Mouse (Mus musculus) CH12.LX (cell line): ENCODE results near the gene Gpx5. TPM values are rescaled to one million over a fixed set of nuclear protein-coding genes. Genes with fewer than 3 reads are reported as not detected.

Experiments
- DNase-seq: peaks from one replicate; pipeline ENCODE4 v3.0.0-alpha.2; 2013; ENCODE audit errors: extremely low read depth
- H3K27ac ChIP-seq: 2 replicates; pipeline ENCODE4 v1.5.1; 2012; ENCODE audit warnings: low read depth, mild to moderate bottlenecking, control low read depth, moderate library complexity; ENCODE audit not compliant: insufficient read depth
- H3K27me3 ChIP-seq: replicated peaks from 2 replicates; pipeline ENCODE3; 2012; ENCODE audit warnings: inconsistent platforms
- H3K36me3 ChIP-seq, 2 experiments: replicated peaks in 1 of 2; 2 replicates each; pipeline versions ENCODE3 to v1.6.1; 2012; ENCODE audit warnings: inconsistent platforms in 1 of 2, low read length in 1 of 2, mild to moderate bottlenecking in 1 of 2, mixed read lengths in 1 of 2, moderate library complexity in 1 of 2; ENCODE audit not compliant: control insufficient read depth in 1 of 2, insufficient read depth in 1 of 2
- H3K4me1 ChIP-seq, 2 experiments: 2 replicates each; pipeline ENCODE4 v1.6.1; 2012; ENCODE audit warnings: inconsistent platforms in 1 of 2, moderate library complexity in 1 of 2; ENCODE audit not compliant: insufficient read depth in 2 of 2, control insufficient read depth in 1 of 2
- H3K4me2 ChIP-seq: 2 replicates; pipeline ENCODE4 v1.6.1; 2012; ENCODE audit warnings: low read depth, mild to moderate bottlenecking, control low read depth; ENCODE audit not compliant: poor library complexity, insufficient read depth, severe bottlenecking
- H3K4me3 ChIP-seq, 3 experiments: fragments of 150-350 bp in 1 of 3; sonication (generic) in 1 of 3; replicated peaks in 1 of 3; 2 replicates each; pipeline versions ENCODE3 to v1.5.1; 2011 to 2012; ENCODE audit warnings: low read depth in 2 of 3, low read length in 2 of 3, mild to moderate bottlenecking in 2 of 3, moderate library complexity in 2 of 3, control low read depth in 1 of 3, improper control_type of control experiment in 1 of 3, inconsistent platforms in 1 of 3, mixed read lengths in 1 of 3; ENCODE audit not compliant: poor library complexity in 1 of 3
- H3K79me2 ChIP-seq: replicated peaks from 2 replicates; pipeline ENCODE4 v1.6.1; 2012; ENCODE audit warnings: mild to moderate bottlenecking, moderate library complexity; ENCODE audit not compliant: control insufficient read depth, poor library complexity, insufficient read depth, severe bottlenecking; ENCODE audit errors: extremely low read depth
- H3K9ac ChIP-seq: 2 replicates; pipeline ENCODE4 v1.6.1; 2012; ENCODE audit warnings: low read depth, mild to moderate bottlenecking, control low read depth, moderate library complexity; ENCODE audit not compliant: insufficient read depth
- H3K9me3 ChIP-seq: replicated peaks from 2 replicates; pipeline ENCODE3; 2012; ENCODE audit warnings: low read length, inconsistent platforms, mixed read lengths
- BHLHE40 ChIP-seq: IDR thresholded peaks from 2 replicates; pipeline ENCODE4 v1.6.1; 2011; ENCODE audit warnings: mild to moderate bottlenecking, low read depth, low read length, improper control_type of control experiment
- CHD1 ChIP-seq: IDR thresholded peaks from 2 replicates; pipeline ENCODE4 v1.6.1; 2012; ENCODE audit warnings: low read depth, low read length, improper control_type of control experiment, inconsistent platforms
- CHD2 ChIP-seq: IDR thresholded peaks from 2 replicates; pipeline ENCODE4 v1.6.1; 2011; ENCODE audit warnings: low read length, improper control_type of control experiment
- CTCF ChIP-seq, 2 experiments: IDR thresholded peaks in 1 of 2; conservative IDR thresholded peaks in 1 of 2; 2 replicates each; pipeline ENCODE4 v1.5.1; 2011 to 2012; ENCODE audit warnings: low read depth in 2 of 2, low read length in 2 of 2, improper control_type of control experiment in 1 of 2, inconsistent platforms in 1 of 2, mild to moderate bottlenecking in 1 of 2, moderate library complexity in 1 of 2
- E2F4 ChIP-seq: IDR thresholded peaks from 2 replicates; pipeline ENCODE4 v1.6.1; 2011; ENCODE audit warnings: low read depth, low read length, improper control_type of control experiment; ENCODE audit not compliant: insufficient replicate concordance
- ELF1 ChIP-seq: IDR thresholded peaks from 2 replicates; pipeline ENCODE4 v1.6.1; 2014; ENCODE audit warnings: low read depth, mild to moderate bottlenecking, inconsistent platforms, low read length, improper control_type of control experiment
- EP300 ChIP-seq: IDR thresholded peaks from 2 replicates; pipeline ENCODE4 v1.6.1; 2011; ENCODE audit warnings: low read length, improper control_type of control experiment
- ETS1 ChIP-seq: conservative IDR thresholded peaks from 2 replicates; pipeline ENCODE4 v1.6.1; 2012; ENCODE audit warnings: low read depth, mild to moderate bottlenecking, inconsistent platforms, low read length, improper control_type of control experiment, moderate library complexity
- GABPA ChIP-seq: IDR thresholded peaks from 2 replicates; pipeline ENCODE4 v1.6.1; 2012; ENCODE audit warnings: low read depth, low read length, improper control_type of control experiment, inconsistent platforms; ENCODE audit not compliant: insufficient replicate concordance
- HCFC1 ChIP-seq: IDR thresholded peaks from 2 replicates; pipeline ENCODE4 v1.6.1; 2012; ENCODE audit warnings: low read depth, mild to moderate bottlenecking, inconsistent platforms, low read length, improper control_type of control experiment
- IRF4 ChIP-seq: IDR thresholded peaks from 2 replicates; pipeline ENCODE4 v1.6.1; 2014; ENCODE audit warnings: low read depth, mild to moderate bottlenecking, inconsistent platforms, low read length, improper control_type of control experiment
- JUN ChIP-seq: IDR thresholded peaks from 2 replicates; pipeline ENCODE4 v1.6.1; 2011; ENCODE audit warnings: low read depth, mild to moderate bottlenecking, low read length, improper control_type of control experiment, moderate library complexity; ENCODE audit not compliant: insufficient read depth
- JUND ChIP-seq: conservative IDR thresholded peaks from 2 replicates; pipeline ENCODE4 v1.6.1; 2011; ENCODE audit warnings: low read depth, low read length, improper control_type of control experiment
- MAFK ChIP-seq: IDR thresholded peaks from 2 replicates; pipeline ENCODE4 v1.6.1; 2011; ENCODE audit warnings: low read length, improper control_type of control experiment; ENCODE audit not compliant: insufficient replicate concordance
- MXI1 ChIP-seq: IDR thresholded peaks from 2 replicates; pipeline ENCODE4 v1.6.1; 2011; ENCODE audit warnings: mild to moderate bottlenecking, low read depth, low read length, improper control_type of control experiment
- MYC ChIP-seq: IDR thresholded peaks from 2 replicates; pipeline ENCODE4 v1.6.1; 2011; ENCODE audit warnings: low read depth, mild to moderate bottlenecking, improper control_type of control experiment, low read length
- NELFE ChIP-seq: IDR thresholded peaks from 2 replicates; pipeline ENCODE4 v1.6.1; 2011; ENCODE audit warnings: low read depth, low read length, improper control_type of control experiment
- NRF1 ChIP-seq: IDR thresholded peaks from 2 replicates; pipeline ENCODE4 v1.6.1; 2014; ENCODE audit warnings: low read depth, mild to moderate bottlenecking, inconsistent platforms, low read length, improper control_type of control experiment, moderate library complexity
- PAX5 ChIP-seq: IDR thresholded peaks from 2 replicates; pipeline ENCODE4 v1.6.1; 2012; ENCODE audit warnings: low read length, inconsistent platforms, mixed read lengths
- POLR2AphosphoS2 ChIP-seq: IDR thresholded peaks from 2 replicates; pipeline ENCODE4 v1.6.1; 2011; ENCODE audit warnings: low read depth, low read length, improper control_type of control experiment
- RAD21 ChIP-seq: IDR thresholded peaks from 2 replicates; pipeline ENCODE4 v1.6.1; 2011; ENCODE audit warnings: low read depth, mild to moderate bottlenecking, low read length, improper control_type of control experiment, moderate library complexity
- RCOR1 ChIP-seq: conservative IDR thresholded peaks from 2 replicates; pipeline ENCODE4 v1.6.1; 2012; ENCODE audit warnings: low read depth, mild to moderate bottlenecking, inconsistent platforms, low read length, improper control_type of control experiment
- SMC3 ChIP-seq: IDR thresholded peaks from 2 replicates; pipeline ENCODE4 v1.6.1; 2011; ENCODE audit warnings: low read depth, low read length, improper control_type of control experiment
- TBP ChIP-seq: conservative IDR thresholded peaks from 2 replicates; pipeline ENCODE4 v1.6.1; 2011; ENCODE audit warnings: low read depth, low read length, improper control_type of control experiment
- UBTF ChIP-seq: IDR thresholded peaks from 2 replicates; pipeline ENCODE4 v1.6.1; 2012; ENCODE audit warnings: low read depth, mild to moderate bottlenecking, inconsistent platforms, low read length, improper control_type of control experiment, moderate library complexity
- USF1 ChIP-seq: IDR thresholded peaks from 2 replicates; pipeline ENCODE4 v1.6.1; 2014; ENCODE audit warnings: low read depth, mild to moderate bottlenecking, inconsistent platforms, low read length, improper control_type of control experiment
- USF2 ChIP-seq: conservative IDR thresholded peaks from 2 replicates; pipeline ENCODE4 v1.6.1; 2011; ENCODE audit warnings: low read depth, low read length, improper control_type of control experiment
- ZC3H11A ChIP-seq: IDR thresholded peaks from 2 replicates; pipeline ENCODE4 v1.6.1; 2012; ENCODE audit warnings: low read depth, mild to moderate bottlenecking, inconsistent platforms, low read length, improper control_type of control experiment
- ZMIZ1 ChIP-seq: IDR thresholded peaks from 2 replicates; pipeline ENCODE4 v1.6.1; 2012; ENCODE audit warnings: low read depth, mild to moderate bottlenecking, inconsistent platforms, low read length, improper control_type of control experiment
- ZNF384 ChIP-seq: IDR thresholded peaks from 2 replicates; pipeline ENCODE4 v1.6.1; 2012; ENCODE audit warnings: low read depth, low read length, improper control_type of control experiment, inconsistent platforms
- dilution Hi-C: fragments of 300-500 bp; cut with MboI; formaldehyde crosslinking; loops from 2 replicates; pipeline ENCODE4 v1.14.3; 2020; ENCODE audit warnings: low sequenced_read_pairs; ENCODE audit not compliant: extremely low pct_unique_long_range_greater_than_20kb, extremely low pct_ligation_motif_present
- in situ Hi-C: fragments of 300-500 bp; cut with MboI; formaldehyde crosslinking; loops from 3 replicates; pipeline ENCODE4 v1.14.3; 2019; ENCODE audit warnings: low sequenced_read_pairs, low pct_ligation_motif_present, low pct_unique_long_range_greater_than_20kb, mixed read lengths
- polyA plus RNA-seq: library from polyadenylated mRNA; unstranded; fragments of >175 nt; gene quantifications from 2 replicates; pipeline ENCODE4 v1.2.1, GENCODE M21; 2012; ENCODE audit warnings: low read depth; ENCODE audit not compliant: insufficient read length
- total RNA-seq, 2 experiments: library from RNA; depleted of rRNA; stranded (reverse); fragments of 300-350 nt in 1 of 2; fragments of >200 nt in 1 of 2; gene quantifications; 2 replicates each; pipeline ENCODE4 v1.2.3; 2012 to 2014

Gpx5 gene
- total and polyA plus RNA-seq, 3 experiments, result not detected

- TF ChIP-seq E2F4 (peak; percentile 92), ELF1 (peak; percentile 96), EP300 (peak; percentile 53; the same call in 1 of the 2 replicates), MAFK (peak; percentile 97)
- TF ChIP-seq, all 38 proteins: peak for 17
These were observed 34.2 kb upstream of the Gpx5 start (continued) for GRCm38 (mm10) chr13:21326657-21327211.

DNA sequence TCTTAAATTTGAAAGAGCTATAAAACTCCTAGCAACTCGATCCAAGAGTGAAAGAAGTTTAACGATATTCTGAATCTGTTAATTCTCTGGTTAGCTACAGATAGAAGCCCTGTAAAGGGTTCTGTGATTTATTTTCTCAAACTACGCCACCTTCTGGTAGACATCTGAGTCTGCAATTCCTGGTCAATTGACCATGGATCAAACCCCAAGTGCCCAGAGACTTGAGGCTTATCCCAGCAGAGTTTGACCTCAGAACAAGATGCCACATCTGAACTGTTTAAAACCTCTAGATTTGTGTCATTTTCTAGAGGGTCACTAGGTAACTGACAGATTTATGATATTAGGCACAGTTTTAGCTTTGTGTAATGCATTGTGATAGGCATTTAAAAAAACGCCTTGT, 33.7 kb upstream of the Gpx5 start:
- Histone ChIP-seq H3K79me2 (no peaks in the 10 kb centered on the region), H3K4me2 (peak overlapping the region; percentile 45), H3K9me3 (no peaks in the 10 kb centered on the region), H3K27me3 (peaks cover 18% of the 10 kb centered on the region), H3K4me1 (peaks cover 0 to 27% of the 10 kb centered on the region in 2 experiments; a peak in 2 of 4 replicates), H3K27ac (no peak overlapping the region), H3K9ac (no peak overlapping the region; the same call in 1 of the 2 replicates), H3K36me3 (no peaks in the 10 kb centered on the region), H3K4me3 (peak overlapping the region; percentile 10 to 56 (median 23))
- dilution Hi-C loops (no loop called here), in situ Hi-C loops (loop anchor here (5.0 kb wide), 2 partner anchors 49 to 164 kb away; no protein-coding TSS in a partner anchor)
- DNase-seq, result peak; percentile 68
- TF ChIP-seq MXI1 (no peak), RAD21 (peak; percentile 50), ELF1 (no peak), NRF1 (no peak), ZMIZ1 (no peak), JUND (no peak), EP300 (no peak), ZC3H11A (no peak), TBP (no peak), CHD1 (no peak), MYC (0 out of 2 replicates have a peak, but pooled peaks have one; percentile 10), JUN (no peak), NELFE (no peak), E2F4 (no peak), ETS1 (no peak), UBTF (no peak), CTCF (conservative IDR thresholded peaks at IDR 0.05 in 1 of 2, IDR thresholded peaks at IDR 0.05 in 1 of 2; ENCODE audit: low read depth in 2 of 2, low read length in 2 of 2) (peak; percentile 43 to 74), POLR2AphosphoS2 (no peak), HCFC1 (no peak), USF2 (no peak), ZNF384 (0 out of 2 replicates have a peak, but pooled peaks have one; percentile 4), SMC3 (peak; percentile 59), GABPA (no peak), PAX5 (no peak), RCOR1 (0 out of 2 replicates have a peak, but pooled peaks have one; percentile 8), USF1 (no peak), BHLHE40 (no peak), CHD2 (no peak), IRF4 (no peak)
